Mouse (Mus musculus) lung, adult 10 weeks (tissue): ENCODE results near the gene Usmg5. TPM values are rescaled to one million over a fixed set of nuclear protein-coding genes. Genes with fewer than 3 reads are reported as not detected.

Experiments used
- polyA plus RNA-seq: library from polyadenylated mRNA; stranded (reverse); fragments of 350-450 nt; fragmentation: Illumina TruSeq; extraction: RNeasy Lipid Tissue Mini Kit (QIAGEN cat#74804); gene quantifications from one replicate; pipeline ENCODE4 v1.2.3, GENCODE M21; 2014; ENCODE audit warnings: low read depth, low replicate concordance; ENCODE audit not compliant: insufficient read depth

Usmg5 gene
- 580 TPM for polyA plus RNA-seq

GRCm38 (mm10) chr19:47090550-47091156 lies at the start of gene Usmg5, which contains the start of gene Pdcd11:
TSS of gene Usmg5 (minus strand) at chr19:47090647.
TSS of gene Pdcd11 (plus strand) at chr19:47090768.

GRCm38 (mm10) chr19:47137771-47138421 lies 47.4 kb upstream of the Usmg5 start, which contains the start of gene Calhm2:
TSS of gene Calhm2 (minus strand) at chr19:47138294.

GRCm38 (mm10) chr19:47067096-47067882 lies 23.2 kb downstream of the Usmg5 start, which contains the start of gene Taf5:
TSS of gene Taf5 (plus strand) at chr19:47067746.

GRCm38 (mm10) chr19:47050271-47051032 lies 40.0 kb downstream of the Usmg5 start, which contains the start of gene Pcgf6:
TSS of gene Pcgf6 (minus strand) at chr19:47050906.

Other genes with a start within 250 kb of the Usmg5 start
- not detected for gene Ina, start 75.9 kb downstream of the Usmg5 start, polyA plus RNA-seq
- gene Nt5c2, start 75.5 kb downstream of the Usmg5 start, polyA plus RNA-seq = 15.5 TPM
- 3.4 TPM for gene Pcgf6, start 39.7 kb downstream of the Usmg5 start, polyA plus RNA-seq
- gene Taf5, start 22.9 kb downstream of the Usmg5 start, polyA plus RNA-seq = 2.9 TPM
- gene Pdcd11, start 121 bp upstream of the Usmg5 start, polyA plus RNA-seq = 6.2 TPM
- 10.3 TPM for gene Calhm2, start 47.6 kb upstream of the Usmg5 start, polyA plus RNA-seq
- not detected for gene Calhm1, start 53.6 kb upstream of the Usmg5 start, polyA plus RNA-seq
- not detected for gene Calhm3, start 67.1 kb upstream of the Usmg5 start, polyA plus RNA-seq
- gene Neurl1a, start 88.2 kb upstream of the Usmg5 start, polyA plus RNA-seq = 2.0 TPM